10 mouse cellular contexts compared by ENCODE assay signal in genomic region chr7:19782645-19783044, GRCm38 (mm10). TPM values are rescaled to one million over a fixed set of nuclear protein-coding genes. Genes with fewer than 3 reads are reported as not detected.
DNase-seq lines count a peak whose midpoint lies in the region; ATAC-seq and TF ChIP-seq lines count a peak whose summit lies in the region.
"Had no signal": no experiment of that assay in that cellular context is flagged by ENCODE, and none has a peak within 500 bp of the region (broad histone marks: within the 10 kb centered on the region; RNA-seq: fewer than 3 reads in every experiment).

No protein-coding gene starts in this region.

- TF ChIP-seq CTCF in small intestine, adult 2 months (IDR thresholded peaks at IDR 0.05; ENCODE audit: extremely low read depth, insufficient read length, insufficient replicate concordance, low read depth, low read length), result peak; percentile 42; the same call in 1 of the 2 replicates

- no peaks in the 10 kb centered on the region for H3K27me3 ChIP-seq in heart, embryonic 11.5 days (ENCODE audit: control insufficient read depth, insufficient read depth, low read length)
- no peaks in the 10 kb centered on the region for H3K27me3 ChIP-seq in small intestine, adult 2 months (ENCODE audit: control insufficient read depth, insufficient read depth, low read length)

- 0 out of 2 replicates have a peak, but pooled peaks cover 2% of the 10 kb centered on the region for H3K9me3 ChIP-seq in heart, embryonic 11.5 days (replicated peaks; ENCODE audit: control insufficient read depth, low read length)

- 79% methylated on average over 4 of the region's 4 CpGs for WGBS in heart, embryonic 11.5 days (ENCODE audit: insufficient replicate concordance)
- WGBS in small intestine, adult 2 months, result 98% methylated on average over 4 of the region's 4 CpGs

- peak; percentile 77 for DNase-seq in heart, postnatal 4 days
- DNase-seq in thymus, postnatal 0 days (ENCODE audit: low spot score), result peak; percentile 13
- DNase-seq in thymus, adult 18-20 months, result no peak
- peak; percentile 12 for DNase-seq in c-Kit-negative CD71-positive TER-119-positive erythroid progenitor cells, embryonic 14.5 days (ENCODE audit: low read depth, low spot score)
- no peak for DNase-seq in thymus, postnatal 10 days (ENCODE audit: low spot score in 2 of 2)
- no peak for DNase-seq in urinary bladder, adult 18-20 months (ENCODE audit: low spot score in 2 of 2)
- DNase-seq: adrenal gland, adult 8-10 months had no signal

- no peaks in the 10 kb centered on the region for H3K36me3 ChIP-seq in heart, embryonic 11.5 days (ENCODE audit: control insufficient read depth, insufficient read depth, low read length)
- peaks cover 49% of the 10 kb centered on the region for H3K36me3 ChIP-seq in small intestine, adult 2 months (ENCODE audit: control insufficient read depth, insufficient read depth, low read length)

- H3K9ac ChIP-seq in heart, embryonic 11.5 days (ENCODE audit: low read depth, low read length), result no peak overlapping the region

- no peak overlapping the region for H3K27ac ChIP-seq in heart, embryonic 11.5 days (ENCODE audit: low read depth, low read length)
- H3K27ac ChIP-seq in small intestine, adult 2 months (ENCODE audit: insufficient read depth, low read depth, low read length), result no peak overlapping the region

- no peaks in the 10 kb centered on the region for H3K4me1 ChIP-seq in heart, embryonic 11.5 days (ENCODE audit: control insufficient read depth, insufficient read depth, low read length)
- peaks cover 9% of the 10 kb centered on the region for H3K4me1 ChIP-seq in small intestine, adult 2 months (ENCODE audit: control insufficient read depth, insufficient read depth, insufficient read length, low read length)

- no peak for ATAC-seq in heart, embryonic 11.5 days (replicated peaks; ENCODE audit: insufficient number of reproducible peaks, low FRiP score, low TSS enrichment)

- no peak overlapping the region for H3K4me2 ChIP-seq in heart, embryonic 11.5 days

- TF ChIP-seq POLR2A in small intestine, adult 2 months (IDR thresholded peaks at IDR 0.05; ENCODE audit: low read depth, low read length), result no peak

- no peak overlapping the region for H3K4me3 ChIP-seq in heart, embryonic 11.5 days (ENCODE audit: low read depth, low read length)
- H3K4me3 ChIP-seq in small intestine, adult 2 months (ENCODE audit: low read depth, low read length), result no peak overlapping the region

RNA-seq across cellular contexts. Expression of gene Bcam, which starts 11.8 kb away (rescaled TPM):
- 100 to 1,000 TPM; 263 to 285 TPM for total RNA-seq in heart, postnatal 4 days (2021)
- polyA plus RNA-seq in heart, embryonic 11.5 days (2014; fragmentation: Nextera tagmentation; extraction: Ambion mirVana), result 163 and 173 TPM in 2 replicates
- 29.7 and 30.9 TPM in 2 replicates for polyA plus RNA-seq in thymus, postnatal 0 days (2015; fragmentation: Nextera tagmentation; extraction: Ambion mirVana)
- 18.6 and 20.3 TPM in 2 replicates for polyA plus RNA-seq in small intestine, adult 2 months (2012; rRNA removed)

RNA-seq across cellular contexts. Expression of gene Cblc, which starts 14.0 kb away (rescaled TPM):
- total RNA-seq in heart, postnatal 4 days (2021), result not detected
- polyA plus RNA-seq in heart, embryonic 11.5 days (2014; fragmentation: Nextera tagmentation; extraction: Ambion mirVana), result 0.20 and 0.24 TPM in 2 replicates
- polyA plus RNA-seq in thymus, postnatal 0 days (2015; fragmentation: Nextera tagmentation; extraction: Ambion mirVana), result 2.6 and 4.2 TPM in 2 replicates
- polyA plus RNA-seq in small intestine, adult 2 months (2012; rRNA removed), result 56.7 and 145 TPM in 2 replicates
- total RNA-seq: hematopoietic stem cell, adult 5-6 weeks had no signal

RNA-seq across cellular contexts. Expression of gene Nectin2, which starts 32.4 kb away (rescaled TPM):
- total RNA-seq in heart, postnatal 4 days (2021), result 10 to 100 TPM; 41.7 to 45.4 TPM
- 87.0 and 100 TPM in 2 replicates for polyA plus RNA-seq in heart, embryonic 11.5 days (2014; fragmentation: Nextera tagmentation; extraction: Ambion mirVana)
- polyA plus RNA-seq in thymus, postnatal 0 days (2015; fragmentation: Nextera tagmentation; extraction: Ambion mirVana), result 7.0 and 7.1 TPM in 2 replicates
- 128 and 208 TPM in 2 replicates for polyA plus RNA-seq in small intestine, adult 2 months (2012; rRNA removed)

RNA-seq across cellular contexts. Expression of gene Bcl3, which starts 39.9 kb away (rescaled TPM):
- total RNA-seq in heart, postnatal 4 days (2021), result 1 to 10 TPM; 4.0 TPM
- polyA plus RNA-seq in heart, embryonic 11.5 days (2014; fragmentation: Nextera tagmentation; extraction: Ambion mirVana), result 1.0 and 1.5 TPM in 2 replicates
- polyA plus RNA-seq in thymus, postnatal 0 days (2015; fragmentation: Nextera tagmentation; extraction: Ambion mirVana), result 9.5 and 13.1 TPM in 2 replicates
- polyA plus RNA-seq in small intestine, adult 2 months (2012; rRNA removed), result 169 and 226 TPM in 2 replicates

Comparison
In these comparisons a context has a peak if more than half of its experiments do, and no peak if none do; other contexts are left out.
1. DNase-seq: peak in heart, postnatal 4 days (single experiment), thymus, postnatal 0 days (single experiment) and c-Kit-negative CD71-positive TER-119-positive erythroid progenitor cells, embryonic 14.5 days (single experiment); none in thymus, adult 18-20 months (0 of 2), thymus, postnatal 10 days (0 of 2) and urinary bladder, adult 18-20 months (0 of 2).
2. RNA of gene Cblc, which starts 14.0 kb away (polyA plus RNA-seq): 56.7 to 145 TPM in small intestine, adult 2 months; 2.6 to 4.2 TPM in thymus, postnatal 0 days and 0.20 to 0.24 TPM in heart, embryonic 11.5 days; every median in the first group is over 10 times any median in the second.
3. RNA of gene Nectin2, which starts 32.4 kb away (polyA plus RNA-seq): 128 to 208 TPM in small intestine, adult 2 months and 87.0 to 100 TPM in heart, embryonic 11.5 days; 7.0 to 7.1 TPM in thymus, postnatal 0 days; every median in the first group is over 10 times any median in the second.